Mouse (Mus musculus): ENCODE data around the gene Topaz1.
"Not testable (repeated sequence)": the region's sequence is repeated elsewhere in the genome, so short reads cannot be mapped to it uniquely, and the experiment has no call there.

The Topaz1 gene

GRCm38 (mm10) chr9:122810212-122810611 lies 63.1 kb downstream of the Topaz1 start:
- in situ Hi-C loops (cut with MboI, MseI), result no loop called here

DNA sequence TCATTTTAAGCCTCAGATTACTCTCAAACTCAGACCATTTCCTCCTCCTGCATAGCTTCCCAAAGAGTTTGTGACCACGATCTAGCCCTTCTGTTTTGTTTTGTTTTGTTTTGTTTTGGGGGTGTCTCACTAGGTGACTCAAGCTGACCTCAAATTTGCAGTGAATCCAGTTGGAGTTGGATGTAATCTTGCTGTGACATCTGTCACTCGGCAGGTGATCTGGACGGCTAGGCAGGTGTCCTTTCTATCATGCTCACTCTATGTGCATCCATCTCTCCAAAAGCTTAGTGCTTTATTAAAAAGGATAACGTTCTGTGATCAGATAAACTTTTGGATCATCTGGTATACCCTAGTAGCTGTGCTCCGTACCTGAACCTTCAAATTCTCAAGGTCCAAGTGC lies 65.2 kb downstream of the Topaz1 start:
- in situ Hi-C loops (cut with MboI, MseI), result no loop called here

GRCm38 (mm10) chr9:122814775-122815174 lies 67.6 kb downstream of the Topaz1 start:
- in situ Hi-C loops (cut with MboI, MseI), result no loop called here

GRCm38 (mm10) chr9:122815239-122815851 lies 68.2 kb downstream of the Topaz1 start:
- in situ Hi-C loops (cut with MboI, MseI), result no loop called here

- in situ Hi-C loops (cut with MboI, MseI), result no loop called here
Measured at GRCm38 (mm10) chr9:122823374-122824017, 76.3 kb downstream of the Topaz1 start.

GRCm38 (mm10) chr9:122826743-122827142 lies 79.6 kb downstream of the Topaz1 start:
- in situ Hi-C loops (cut with MboI, MseI), result no loop called here

DNA sequence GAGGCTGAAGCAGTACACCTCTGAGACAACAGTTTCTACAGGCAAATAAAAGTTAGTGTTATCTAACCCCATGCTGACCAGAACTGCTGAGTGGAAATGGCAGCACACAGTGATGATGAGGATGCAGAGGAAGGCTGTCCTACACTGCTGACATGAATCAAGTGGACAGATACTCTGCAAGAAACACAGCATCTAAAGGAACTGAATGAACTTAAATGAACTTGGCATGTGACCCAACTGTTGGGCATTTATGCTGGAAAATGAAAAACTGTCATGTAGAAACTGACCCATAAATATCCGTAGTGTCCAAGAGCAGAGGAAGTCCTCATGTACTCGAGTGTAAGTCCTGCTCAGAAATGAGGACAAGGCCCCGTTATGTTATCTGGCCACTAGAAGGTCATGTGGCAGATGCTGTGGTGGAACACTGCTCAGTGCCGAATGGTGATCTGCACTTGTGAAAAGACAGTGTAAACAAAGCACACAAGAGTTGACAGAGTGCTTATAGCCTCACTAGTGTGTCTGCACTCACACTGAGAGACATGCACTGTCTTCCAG lies 82.8 kb downstream of the Topaz1 start:
- in situ Hi-C loops (cut with MboI, MseI), result no loop called here

GRCm38 (mm10) chr9:122836126-122836525 lies 89.0 kb downstream of the Topaz1 start:
- in situ Hi-C loops (cut with MboI, MseI), result no loop called here

- in situ Hi-C loops (cut with MboI, MseI), result no loop called here
Measured at GRCm38 (mm10) chr9:122836790-122837189, 89.6 kb downstream of the Topaz1 start.

DNA sequence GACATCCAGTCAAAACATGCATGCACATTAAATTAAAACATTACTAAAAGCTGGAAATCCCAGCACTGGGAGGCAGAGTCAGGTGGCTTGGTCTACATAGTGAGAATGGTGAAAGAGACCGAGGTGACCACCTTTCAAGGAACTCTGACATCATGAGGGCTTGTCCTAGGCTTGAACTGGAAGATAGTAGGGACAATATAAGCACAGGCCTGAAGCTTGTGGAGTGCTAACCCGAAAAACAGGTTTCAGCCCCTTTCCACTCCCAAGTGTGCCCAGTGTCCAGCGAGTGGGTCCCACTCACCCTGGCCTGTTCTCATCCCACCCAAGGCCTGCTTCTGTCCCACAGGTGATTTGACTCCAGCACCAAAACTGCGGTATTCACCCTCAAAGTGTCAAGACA lies 90.1 kb downstream of the Topaz1 start:
- in situ Hi-C loops (cut with MboI, MseI), result no loop called here

GRCm38 (mm10) chr9:122837680-122838079 lies 90.5 kb downstream of the Topaz1 start:
- in situ Hi-C loops (cut with MboI, MseI), result no loop called here

GRCm38 (mm10) chr9:122843760-122844159 lies 96.6 kb downstream of the Topaz1 start, which contains the start of gene Gm35549:
TSS of gene Gm35549 (minus strand) at chr9:122844035.
- in situ Hi-C loops (cut with MboI, MseI), result no loop called here

GRCm38 (mm10) chr9:122845621-122846020 lies 98.5 kb downstream of the Topaz1 start:
- in situ Hi-C loops (cut with MboI, MseI), result no loop called here

DNA sequence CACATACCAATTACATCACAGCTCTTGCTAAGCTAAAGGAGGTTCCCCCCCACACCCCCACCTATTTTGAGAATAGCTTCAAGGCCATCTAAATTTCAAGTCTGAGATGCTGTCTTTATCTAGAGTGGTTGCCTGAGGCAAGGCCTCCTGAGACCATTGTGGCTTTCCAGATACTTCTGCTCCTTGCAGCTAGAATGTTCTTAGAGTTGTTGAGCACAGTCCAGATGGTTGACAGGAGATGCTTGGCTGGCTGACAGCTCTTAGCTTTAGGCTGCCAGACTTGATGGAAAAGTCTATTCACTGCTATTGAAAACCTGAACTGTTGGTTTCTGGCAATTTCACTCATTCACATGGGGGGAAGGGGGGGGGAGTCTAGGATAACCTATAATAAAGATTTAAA lies 99.0 kb downstream of the Topaz1 start:
- in situ Hi-C loops (cut with MboI, MseI), result no loop called here

- in situ Hi-C loops (cut with MboI, MseI), result not testable (repeated sequence)
Measured at GRCm38 (mm10) chr9:122847811-122848311, 100.7 kb downstream of the Topaz1 start.
